Mouse (Mus musculus) liver, postnatal 0 days (tissue): Measurements from ENCODE around the gene Kirrel. TPM values are rescaled to one million over a fixed set of nuclear protein-coding genes. Genes with fewer than 3 reads are reported as not detected.

Experiments
- ATAC-seq: fragments of 200-750 bp; cut with Nextera tagmentation; 2 replicates; pipeline ENCODE4 v1.8.0; 2017; ENCODE audit warnings: mild to moderate bottlenecking, moderate library complexity
- DNase-seq: peaks from one replicate; pipeline ENCODE4 v3.0.0-alpha.2; 2016
- H3K27ac ChIP-seq: fragments of 300-500 bp; sonication (generic); 2 replicates; pipeline ENCODE4 v1.5.1; 2014; ENCODE audit warnings: antibody characterized with exemption, moderate library complexity, mild to moderate bottlenecking, low read depth
- H3K27me3 ChIP-seq: fragments of 300-500 bp; sonication (generic); 2 replicates; pipeline ENCODE4 v1.6.1; 2014; ENCODE audit warnings: low read length, control low read depth, mixed read lengths; ENCODE audit not compliant: insufficient read depth
- H3K36me3 ChIP-seq: fragments of 300-500 bp; sonication (generic); replicated peaks from 2 replicates; pipeline ENCODE4 v1.6.1; 2014; ENCODE audit warnings: mild to moderate bottlenecking, control low read depth, low read length, moderate library complexity, mixed read lengths; ENCODE audit not compliant: insufficient read depth
- H3K4me1 ChIP-seq: fragments of 300-500 bp; sonication (generic); 2 replicates; pipeline ENCODE4 v1.6.1; 2014; ENCODE audit warnings: antibody characterized with exemption, mild to moderate bottlenecking, control low read depth; ENCODE audit not compliant: insufficient read depth
- H3K4me2 ChIP-seq: fragments of 300-500 bp; sonication (generic); 2 replicates; pipeline ENCODE4 v1.6.1; 2014; ENCODE audit warnings: low read depth, mild to moderate bottlenecking, low read length, moderate library complexity, mixed read lengths
- H3K4me3 ChIP-seq: fragments of 300-500 bp; sonication (generic); 2 replicates; pipeline ENCODE4 v1.5.1; 2014; ENCODE audit warnings: low read depth, low read length
- H3K9ac ChIP-seq: fragments of 300-500 bp; sonication (generic); replicated peaks from 2 replicates; pipeline ENCODE4 v1.6.1; 2014; ENCODE audit warnings: mild to moderate bottlenecking, moderate library complexity
- H3K9me3 ChIP-seq: fragments of 300-500 bp; sonication (generic); 2 replicates; pipeline ENCODE4 v1.6.1; 2016; ENCODE audit warnings: mild to moderate bottlenecking, control low read depth, low read length, mixed read lengths
- CTCF ChIP-seq: sonication (generic); IDR thresholded peaks from 2 replicates; pipeline ENCODE4 v1.5.1; 2016; ENCODE audit warnings: antibody characterized with exemption, low read depth
- EP300 ChIP-seq: IDR thresholded peaks from 2 replicates; pipeline ENCODE4 v1.6.1; 2016; ENCODE audit warnings: antibody characterized with exemption, low read depth, mild to moderate bottlenecking
- WGBS: fragments of 180-500 bp; shearing (Covaris S2); extraction: QIAGEN DNeasy Blood & Tissue Kit; methylation state at CpG from one replicate; pipeline ENCODE4 v1.1.7; 2014; ENCODE audit not compliant: insufficient replicate concordance; 5-methylcytosine and 5-hydroxymethylcytosine counted together
- polyA plus RNA-seq: library from polyadenylated mRNA; unstranded; fragments of >200 nt; fragmentation: Nextera tagmentation; extraction: Ambion mirVana; gene quantifications from 2 replicates; pipeline ENCODE4 v1.2.1, GENCODE M21; 2015

The Kirrel gene
- polyA plus RNA-seq, 1 experiment from 2014 or later = 0.73 TPM

DNA sequence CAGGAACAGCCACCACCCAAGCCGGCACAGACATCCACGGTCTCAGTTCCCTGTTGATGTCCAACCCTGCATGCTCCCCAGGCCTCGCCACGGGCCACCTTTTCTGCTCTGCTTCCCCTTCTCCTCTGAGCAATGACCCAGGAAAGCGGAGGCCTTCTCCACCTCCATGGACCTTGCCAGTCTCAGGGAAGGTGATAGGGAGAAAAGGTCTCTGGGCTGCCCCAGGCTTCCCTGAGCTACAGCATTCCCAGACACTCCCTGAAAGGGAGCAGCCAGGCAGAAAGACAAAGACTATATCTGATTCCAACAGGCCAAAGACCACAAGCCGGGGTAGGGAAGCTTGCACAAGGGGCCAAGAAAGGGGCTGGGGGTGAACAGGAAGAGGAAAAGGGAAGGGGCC lies 43.6 kb downstream of the Kirrel start:
- Histone ChIP-seq H3K9ac (no peak overlapping the region), H3K27ac (no peak overlapping the region), H3K4me1 (peaks cover 12% of the 10 kb centered on the region), H3K4me3 (no peak overlapping the region), H3K27me3 (no peaks in the 10 kb centered on the region), H3K9me3 (no peaks in the 10 kb centered on the region), H3K36me3 (no peaks in the 10 kb centered on the region), H3K4me2 (no peak overlapping the region)
- no peak for DNase-seq
- no peak for ATAC-seq
- no peak for TF ChIP-seq EP300
- TF ChIP-seq CTCF = no peak
- WGBS = 49% methylated on average over 6 of the region's 6 CpGs

- ATAC-seq (no peak), DNase-seq (no peak)
- no peak overlapping the region for H3K27ac ChIP-seq
- H3K9me3 ChIP-seq = no peaks in the 10 kb centered on the region
- no peak overlapping the region for H3K4me2 ChIP-seq
- H3K36me3 ChIP-seq = no peaks in the 10 kb centered on the region
- no peaks in the 10 kb centered on the region for H3K4me1 ChIP-seq
- H3K9ac ChIP-seq = no peak overlapping the region
- no peaks in the 10 kb centered on the region for H3K27me3 ChIP-seq
- H3K4me3 ChIP-seq = no peak overlapping the region
- TF ChIP-seq EP300 (no peak), CTCF (no peak)
- 66% methylated on average over 6 of the region's 6 CpGs for WGBS
Measured at GRCm38 (mm10) chr3:87123795-87124194, 50.8 kb downstream of the Kirrel start.

DNA sequence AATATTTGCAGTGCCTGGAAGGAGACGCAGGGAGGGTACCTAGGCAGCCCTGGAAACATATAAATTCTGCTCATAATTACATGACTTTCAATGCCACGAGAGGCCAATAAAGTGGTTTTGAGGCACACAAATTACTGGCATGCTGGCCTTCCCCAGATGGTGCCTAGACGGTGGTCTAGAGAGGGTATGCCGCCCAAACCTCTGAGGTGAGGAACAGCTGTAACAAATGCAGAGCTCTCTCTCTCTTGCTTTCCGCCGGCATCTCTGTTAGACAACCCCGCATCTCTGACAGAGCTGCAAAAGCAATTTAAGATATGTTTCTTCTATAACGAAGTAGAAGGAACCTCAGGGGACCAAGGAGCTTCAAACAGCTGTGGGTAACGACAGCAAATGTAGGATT lies 56.3 kb downstream of the Kirrel start:
- H3K9me3 ChIP-seq = no peaks in the 10 kb centered on the region
- H3K4me3 ChIP-seq = no peak overlapping the region
- H3K9ac ChIP-seq = no peak overlapping the region
- ATAC-seq (no peak), DNase-seq (no peak)
- 76% methylated on average over 9 of the region's 9 CpGs for WGBS
- H3K4me2 ChIP-seq = no peak overlapping the region
- no peaks in the 10 kb centered on the region for H3K27me3 ChIP-seq
- no peak overlapping the region for H3K27ac ChIP-seq
- TF ChIP-seq CTCF (no peak), EP300 (no peak)
- no peaks in the 10 kb centered on the region for H3K36me3 ChIP-seq
- H3K4me1 ChIP-seq = no peaks in the 10 kb centered on the region

- DNase-seq = no peak
- 41% methylated on average over 12 of the region's 12 CpGs for WGBS
- no peak overlapping the region for H3K27ac ChIP-seq
Measured at GRCm38 (mm10) chr3:87117632-87118031, 56.9 kb downstream of the Kirrel start.

DNA sequence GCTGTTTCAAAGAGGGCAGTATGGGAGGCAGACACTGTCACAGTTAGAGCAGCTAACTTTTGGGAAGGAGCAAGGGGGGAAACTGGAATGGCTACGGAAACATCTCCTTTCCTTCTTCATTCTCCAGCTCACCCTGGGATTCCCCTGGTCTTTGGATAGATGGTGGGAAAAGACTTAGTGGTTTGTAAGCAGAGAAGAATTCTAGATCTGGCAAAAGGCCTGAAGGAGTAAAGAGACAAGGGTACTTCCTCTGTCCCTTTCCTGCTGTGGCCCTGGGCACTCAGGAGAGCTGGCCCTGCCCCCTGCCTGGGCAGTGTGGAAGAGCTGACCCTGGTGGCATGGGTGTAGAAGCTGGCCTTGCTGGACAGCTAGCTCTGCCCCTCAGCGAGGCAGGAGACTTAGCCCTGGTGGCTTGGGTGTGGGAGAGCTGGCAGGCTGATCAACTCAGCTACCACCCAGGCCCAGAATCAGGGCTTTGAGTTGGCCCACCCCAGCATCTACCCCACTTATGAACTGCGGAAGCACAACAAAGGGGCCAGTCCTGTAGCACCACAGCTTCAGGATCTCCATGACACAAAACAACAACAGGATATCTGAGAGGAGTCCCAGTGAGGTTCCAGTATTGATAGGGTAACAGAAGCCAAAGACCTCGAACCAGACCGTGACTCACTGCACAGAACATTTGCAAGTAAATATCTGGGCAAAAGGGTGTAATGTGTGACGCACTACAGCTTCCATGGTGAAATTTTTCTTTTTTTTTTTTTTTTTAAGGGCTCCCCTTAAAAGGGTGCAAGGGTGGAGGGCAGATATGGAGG lies 58.6 kb downstream of the Kirrel start:
- TF ChIP-seq CTCF (no peak), EP300 (no peak)
- H3K4me3 ChIP-seq = no peak overlapping the region
- H3K4me2 ChIP-seq = no peak overlapping the region
- no peaks in the 10 kb centered on the region for H3K36me3 ChIP-seq
- H3K27ac ChIP-seq = 0 out of 2 replicates have a peak overlapping the region, but pooled peaks have one; percentile 22
- no peaks in the 10 kb centered on the region for H3K4me1 ChIP-seq
- ATAC-seq (no peak), DNase-seq (no peak)
- 63% methylated on average over 6 of the region's 6 CpGs for WGBS
- H3K9ac ChIP-seq = no peak overlapping the region
- H3K9me3 ChIP-seq = no peaks in the 10 kb centered on the region
- H3K27me3 ChIP-seq = no peaks in the 10 kb centered on the region

More at GRCm38 (mm10) chr3:87117632-87118031, 56.9 kb downstream of the Kirrel start:
- Histone ChIP-seq H3K36me3 (no peaks in the 10 kb centered on the region), H3K4me2 (no peak overlapping the region), H3K9me3 (no peaks in the 10 kb centered on the region), H3K9ac (no peak overlapping the region), H3K4me1 (no peaks in the 10 kb centered on the region), H3K4me3 (no peak overlapping the region), H3K27me3 (no peaks in the 10 kb centered on the region)
- ATAC-seq = no peak
- TF ChIP-seq EP300 = no peak
- TF ChIP-seq CTCF = no peak

DNA sequence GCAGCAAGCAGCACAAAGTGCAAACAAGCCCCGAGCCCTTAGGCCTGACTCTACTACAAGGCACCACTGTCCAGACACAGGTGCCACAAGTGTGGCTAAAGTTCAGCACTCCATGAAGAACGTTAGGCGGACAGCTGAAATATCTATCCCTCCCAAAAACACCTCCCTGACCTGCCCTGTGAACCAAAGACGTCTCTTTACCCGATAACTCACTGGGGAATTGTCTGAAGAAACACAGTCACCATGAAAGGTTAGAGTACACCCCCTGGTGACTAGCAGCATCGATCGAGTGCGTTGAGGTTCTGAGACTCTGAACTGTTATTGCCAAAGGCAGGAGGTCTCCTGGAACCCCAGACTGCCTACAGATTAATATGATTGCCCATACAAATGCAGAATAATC lies 59.3 kb downstream of the Kirrel start:
- Histone ChIP-seq H3K9ac (no peak overlapping the region), H3K27ac (no peak overlapping the region), H3K27me3 (no peaks in the 10 kb centered on the region), H3K4me2 (no peak overlapping the region), H3K9me3 (no peaks in the 10 kb centered on the region), H3K36me3 (no peaks in the 10 kb centered on the region), H3K4me3 (no peak overlapping the region), H3K4me1 (no peaks in the 10 kb centered on the region)
- DNase-seq (no peak), ATAC-seq (no peak)
- 83% methylated on average over 8 of the region's 8 CpGs for WGBS
- TF ChIP-seq EP300 = no peak
- TF ChIP-seq CTCF = no peak
